Mouse (Mus musculus): ENCODE measurements around the gene Fmo4.

- no peak for TF ChIP-seq POLR2A (IDR thresholded peaks at IDR 0.05; ENCODE audit: extremely low read depth, insufficient read depth, low read length)
- no peak for TF ChIP-seq CTCF (IDR thresholded peaks at IDR 0.05; ENCODE audit: low read depth, low read length)
Measured at GRCm38 (mm10) chr1:162859545-162859976, 45.8 kb upstream of the Fmo4 start.

Data from liver, adult 2 months (tissue).